Mouse (Mus musculus): ENCODE measurements around the gene Csnk2a1. TPM values are rescaled to one million over a fixed set of nuclear protein-coding genes. Genes with fewer than 3 reads are reported as not detected.

Csnk2a1 gene
- polyA plus RNA-seq, 1 experiment from 2014 or later: 74.7 TPM

GRCm38 (mm10) chr2:152323971-152324370 lies 97.3 kb downstream of the Csnk2a1 start:
- H3K27ac ChIP-seq (ENCODE audit: low read depth, low read length): no peak overlapping the region

GRCm38 (mm10) chr2:152324842-152325241 lies 98.2 kb downstream of the Csnk2a1 start:
- 86% methylated on average over 3 of the region's 3 CpGs for WGBS
- Histone ChIP-seq H3K27me3 (replicated peaks; ENCODE audit: control insufficient read depth, insufficient read depth, low read length) (no peaks in the 10 kb centered on the region), H3K36me3 (ENCODE audit: control insufficient read depth, insufficient read depth) (peaks cover 76% of the 10 kb centered on the region), H3K4me1 (replicated peaks; ENCODE audit: control insufficient read depth, insufficient read depth, low read length) (no peaks in the 10 kb centered on the region), H3K4me2 (replicated peaks; ENCODE audit: low read depth) (no peak overlapping the region), H3K4me3 (ENCODE audit: low read depth, low read length) (no peak overlapping the region), H3K9ac (ENCODE audit: low read depth, low read length) (no peak overlapping the region), H3K9me3 (ENCODE audit: control insufficient read depth) (no peaks in the 10 kb centered on the region), H3K27ac (ENCODE audit: low read depth, low read length) (no peak overlapping the region)
- no peak for TF ChIP-seq CTCF (IDR thresholded peaks at IDR 0.05; ENCODE audit: low read depth)
- ATAC-seq: no peak

More at GRCm38 (mm10) chr2:152323971-152324370, 97.3 kb downstream of the Csnk2a1 start:
- H3K4me1 ChIP-seq (replicated peaks; ENCODE audit: control insufficient read depth, insufficient read depth, low read length): no peaks in the 10 kb centered on the region
- no peak overlapping the region for H3K4me3 ChIP-seq (ENCODE audit: low read depth, low read length)
- 97% methylated on average over 14 of the region's 14 CpGs for WGBS
- no peak for TF ChIP-seq CTCF (IDR thresholded peaks at IDR 0.05; ENCODE audit: low read depth)
- H3K9ac ChIP-seq (ENCODE audit: low read depth, low read length): no peak overlapping the region
- no peaks in the 10 kb centered on the region for H3K27me3 ChIP-seq (replicated peaks; ENCODE audit: control insufficient read depth, insufficient read depth, low read length)
- H3K4me2 ChIP-seq (replicated peaks; ENCODE audit: low read depth): no peak overlapping the region
- H3K9me3 ChIP-seq (ENCODE audit: control insufficient read depth): no peaks in the 10 kb centered on the region
- peaks cover 82% of the 10 kb centered on the region for H3K36me3 ChIP-seq (ENCODE audit: control insufficient read depth, insufficient read depth)
- ATAC-seq: no peak

DNA sequence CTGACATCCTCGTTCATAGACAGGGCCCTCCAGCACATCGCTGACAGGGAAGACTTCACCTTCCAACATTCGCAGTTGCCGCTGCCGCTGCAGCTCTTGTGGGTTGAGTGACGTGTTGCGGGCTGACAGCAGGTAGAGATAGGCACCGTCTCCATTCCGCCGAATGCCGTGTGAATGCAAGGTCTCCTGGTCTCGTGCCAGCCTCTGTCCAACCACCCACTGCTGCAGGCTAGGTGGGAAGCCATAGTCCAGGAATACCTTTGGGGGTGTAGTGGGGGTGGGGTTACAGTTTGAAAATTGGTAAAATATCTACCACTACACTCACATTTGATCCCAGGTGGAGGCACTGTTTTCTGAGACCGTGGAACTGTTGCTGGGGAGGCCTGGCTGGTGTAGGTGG lies 99.5 kb downstream of the Csnk2a1 start:
- Histone ChIP-seq H3K4me3 (ENCODE audit: low read depth, low read length) (no peak overlapping the region), H3K9me3 (ENCODE audit: control insufficient read depth) (no peaks in the 10 kb centered on the region), H3K4me2 (replicated peaks; ENCODE audit: low read depth) (no peak overlapping the region), H3K27ac (ENCODE audit: low read depth, low read length) (no peak overlapping the region; the same call in 1 of the 2 replicates), H3K9ac (ENCODE audit: low read depth, low read length) (no peak overlapping the region), H3K4me1 (replicated peaks; ENCODE audit: control insufficient read depth, insufficient read depth, low read length) (0 out of 2 replicates have a peak, but pooled peaks cover 4% of the 10 kb centered on the region), H3K27me3 (replicated peaks; ENCODE audit: control insufficient read depth, insufficient read depth, low read length) (no peaks in the 10 kb centered on the region), H3K36me3 (ENCODE audit: control insufficient read depth, insufficient read depth) (peaks cover 70% of the 10 kb centered on the region)
- TF ChIP-seq CTCF (IDR thresholded peaks at IDR 0.05; ENCODE audit: low read depth): no peak
- no peak for ATAC-seq
- WGBS: 89% methylated on average over 13 of the region's 13 CpGs

DNA sequence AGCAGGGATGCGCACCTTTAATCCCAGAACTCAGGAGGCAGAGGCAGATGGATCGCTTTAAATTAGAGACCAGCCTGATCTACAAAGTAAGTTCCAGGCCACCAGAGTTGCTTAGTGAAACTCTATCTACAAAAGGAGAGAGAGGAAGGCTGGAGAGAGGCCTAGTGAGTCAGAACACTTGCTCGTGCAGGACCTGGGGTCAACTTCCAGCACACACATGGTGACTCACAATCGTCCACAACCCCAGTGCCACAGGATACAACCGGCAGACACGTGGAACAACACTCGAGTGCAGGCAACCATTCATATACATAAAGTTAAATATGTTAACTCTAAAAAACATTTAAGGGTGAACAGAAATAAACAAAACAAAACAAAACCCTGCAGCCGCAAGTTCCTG lies 100.0 kb downstream of the Csnk2a1 start:
- H3K4me3 ChIP-seq (ENCODE audit: low read depth, low read length): no peak overlapping the region
- peaks cover 65% of the 10 kb centered on the region for H3K36me3 ChIP-seq (ENCODE audit: control insufficient read depth, insufficient read depth)
- H3K27me3 ChIP-seq (replicated peaks; ENCODE audit: control insufficient read depth, insufficient read depth, low read length): no peaks in the 10 kb centered on the region
- H3K27ac ChIP-seq (ENCODE audit: low read depth, low read length): 0 out of 2 replicates have a peak overlapping the region, but pooled peaks have one; percentile 8
- 0 out of 2 replicates have a peak, but pooled peaks cover 4% of the 10 kb centered on the region for H3K4me1 ChIP-seq (replicated peaks; ENCODE audit: control insufficient read depth, insufficient read depth, low read length)
- no peak for TF ChIP-seq CTCF (IDR thresholded peaks at IDR 0.05; ENCODE audit: low read depth)
- no peak overlapping the region for H3K4me2 ChIP-seq (replicated peaks; ENCODE audit: low read depth)
- 76% methylated on average over 8 of the region's 8 CpGs for WGBS
- ATAC-seq: no peak
- H3K9ac ChIP-seq (ENCODE audit: low read depth, low read length): no peak overlapping the region
- H3K9me3 ChIP-seq (ENCODE audit: control insufficient read depth): no peaks in the 10 kb centered on the region

DNA sequence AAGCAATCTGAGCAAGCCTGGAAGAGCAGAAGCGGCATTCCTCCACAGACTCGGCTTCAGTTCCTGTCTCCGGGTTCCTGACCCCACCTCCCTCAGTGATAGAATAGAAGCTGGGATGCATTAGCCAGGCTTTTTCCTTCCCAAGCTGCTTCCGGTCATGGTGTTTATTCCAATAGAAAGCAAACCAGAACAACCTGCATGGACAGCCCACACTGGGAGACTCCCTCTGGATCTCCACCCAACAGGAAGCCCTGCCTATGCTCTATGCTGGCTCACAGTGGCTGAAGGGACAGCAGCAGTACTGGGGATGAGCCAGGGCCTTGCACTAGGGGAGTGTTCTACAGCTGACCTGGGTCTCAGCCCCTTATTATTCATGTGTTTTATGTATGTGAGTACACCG lies 101.3 kb downstream of the Csnk2a1 start:
- Histone ChIP-seq H3K36me3 (ENCODE audit: control insufficient read depth, insufficient read depth) (peaks cover 53% of the 10 kb centered on the region), H3K27me3 (replicated peaks; ENCODE audit: control insufficient read depth, insufficient read depth, low read length) (no peaks in the 10 kb centered on the region), H3K4me2 (replicated peaks; ENCODE audit: low read depth) (no peak overlapping the region), H3K4me3 (ENCODE audit: low read depth, low read length) (no peak overlapping the region), H3K9ac (ENCODE audit: low read depth, low read length) (no peak overlapping the region), H3K4me1 (replicated peaks; ENCODE audit: control insufficient read depth, insufficient read depth, low read length) (peaks cover 4% of the 10 kb centered on the region; the same call in 1 of the 2 replicates), H3K27ac (ENCODE audit: low read depth, low read length) (no peak overlapping the region), H3K9me3 (ENCODE audit: control insufficient read depth) (no peaks in the 10 kb centered on the region)
- TF ChIP-seq CTCF (IDR thresholded peaks at IDR 0.05; ENCODE audit: low read depth): no peak
- ATAC-seq: no peak
- 82% methylated on average over 5 of the region's 5 CpGs for WGBS

DNA sequence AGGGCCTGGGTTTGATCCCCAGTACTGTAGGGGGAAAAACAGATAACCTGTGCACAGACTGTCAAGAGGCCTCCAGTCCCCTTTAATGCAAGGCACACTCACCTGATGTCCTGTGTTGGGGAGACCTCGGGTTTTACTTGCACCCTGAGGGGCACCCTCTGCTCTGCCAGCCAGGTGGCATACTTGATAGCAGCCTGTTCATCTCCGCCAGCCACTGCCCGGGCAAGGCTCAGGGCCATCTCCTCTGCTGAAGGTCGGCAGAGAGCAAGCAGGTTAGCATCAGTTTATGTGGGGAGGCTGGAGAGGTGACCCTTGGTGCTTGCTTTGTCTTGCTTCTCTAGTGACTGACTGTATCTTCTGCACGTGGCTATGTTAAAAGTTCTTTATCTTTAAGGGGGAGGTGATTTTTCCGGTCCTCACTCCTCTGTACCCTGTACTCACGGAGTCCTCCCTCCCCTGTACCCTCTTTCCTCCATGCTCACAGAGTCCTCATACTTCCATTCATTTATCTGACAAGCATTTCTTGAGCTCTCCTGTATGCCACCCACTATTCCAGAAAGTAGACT lies 104.3 kb downstream of the Csnk2a1 start:
- Histone ChIP-seq H3K9me3 (ENCODE audit: control insufficient read depth) (no peaks in the 10 kb centered on the region), H3K4me1 (replicated peaks; ENCODE audit: control insufficient read depth, insufficient read depth, low read length) (peaks cover 4% of the 10 kb centered on the region; the same call in 1 of the 2 replicates), H3K36me3 (ENCODE audit: control insufficient read depth, insufficient read depth) (peaks cover 25% of the 10 kb centered on the region), H3K27me3 (replicated peaks; ENCODE audit: control insufficient read depth, insufficient read depth, low read length) (no peaks in the 10 kb centered on the region), H3K4me2 (replicated peaks; ENCODE audit: low read depth) (peak overlapping the region; percentile 67), H3K27ac (ENCODE audit: low read depth, low read length) (no peak overlapping the region), H3K4me3 (ENCODE audit: low read depth, low read length) (peak overlapping the region; percentile 58; the same call in 1 of the 2 replicates), H3K9ac (ENCODE audit: low read depth, low read length) (0 out of 2 replicates have a peak overlapping the region, but pooled peaks have one; percentile 83)
- no peak for ATAC-seq
- WGBS: 27% methylated on average over 7 of the region's 7 CpGs
- peak; percentile 22; the same call in 1 of the 2 replicates for TF ChIP-seq CTCF (IDR thresholded peaks at IDR 0.05; ENCODE audit: low read depth)

Other genes with a start within 250 kb of the Csnk2a1 start
- 14.5 and 14.9 TPM in 2 replicates for gene Fam110a, start 246.6 kb upstream of the Csnk2a1 start, polyA plus RNA-seq (2015; fragmentation: Nextera tagmentation; extraction: Ambion mirVana)
- 15.7 and 15.8 TPM in 2 replicates for gene Slc52a3, start 230.3 kb upstream of the Csnk2a1 start, polyA plus RNA-seq (2015; fragmentation: Nextera tagmentation; extraction: Ambion mirVana)
- gene Scrt2, start 145.3 kb upstream of the Csnk2a1 start, polyA plus RNA-seq (2015; fragmentation: Nextera tagmentation; extraction: Ambion mirVana): not detected in 2 replicates
- gene Srxn1, start 121.3 kb upstream of the Csnk2a1 start, polyA plus RNA-seq (2015; fragmentation: Nextera tagmentation; extraction: Ambion mirVana): 102 and 104 TPM in 2 replicates
- gene Tcf15, start 83.3 kb upstream of the Csnk2a1 start, polyA plus RNA-seq (2015; fragmentation: Nextera tagmentation; extraction: Ambion mirVana): 3.2 and 4.5 TPM in 2 replicates
- 35.2 and 40.3 TPM in 2 replicates for gene Tbc1d20, start 67.0 kb downstream of the Csnk2a1 start, polyA plus RNA-seq (2015; fragmentation: Nextera tagmentation; extraction: Ambion mirVana)
- gene Rbck1, start 105.8 kb downstream of the Csnk2a1 start, polyA plus RNA-seq (2015; fragmentation: Nextera tagmentation; extraction: Ambion mirVana): 44.9 and 50.3 TPM in 2 replicates
- 2.5 and 2.9 TPM in 2 replicates for gene Trib3, start 117.2 kb downstream of the Csnk2a1 start, polyA plus RNA-seq (2015; fragmentation: Nextera tagmentation; extraction: Ambion mirVana)
- gene Nrsn2, start 149.8 kb downstream of the Csnk2a1 start, polyA plus RNA-seq (2015; fragmentation: Nextera tagmentation; extraction: Ambion mirVana): 4.1 and 4.7 TPM in 2 replicates
- gene Sox12, start 171.2 kb downstream of the Csnk2a1 start, polyA plus RNA-seq (2015; fragmentation: Nextera tagmentation; extraction: Ambion mirVana): 2.8 and 3.1 TPM in 2 replicates
- 15.7 and 18.1 TPM in 2 replicates for gene Zcchc3, start 188.2 kb downstream of the Csnk2a1 start, polyA plus RNA-seq (2015; fragmentation: Nextera tagmentation; extraction: Ambion mirVana)
- gene 6820408C15Rik, start 188.7 kb downstream of the Csnk2a1 start, polyA plus RNA-seq (2015; fragmentation: Nextera tagmentation; extraction: Ambion mirVana): 0.34 and 0.37 TPM in 2 replicates
- not detected in 2 replicates for gene Defb23, start 237.8 kb downstream of the Csnk2a1 start, polyA plus RNA-seq (2015; fragmentation: Nextera tagmentation; extraction: Ambion mirVana)

Data from intestine, postnatal 0 days (tissue).